Mouse (Mus musculus): ENCODE measurements around the gene Smim4.

GRCm38 (mm10) chr14:31168425-31168824 is 39.7 kb upstream of the Smim4 start, which contains the start of gene Stab1:
- TF ChIP-seq POLR2A (IDR thresholded peaks at IDR 0.05; ENCODE audit: low read depth, low read length) (no peak), CTCF (IDR thresholded peaks at IDR 0.05; ENCODE audit: borderline replicate concordance, insufficient read depth, low read length) (no peak)
